Mouse (Mus musculus): ENCODE data around the gene Dph1.

The Dph1 gene

GRCm38 (mm10) chr11:75159564-75159963, 31.5 kb downstream of the Dph1 start:
- DNase-seq (ENCODE audit: low spot score in 2 of 2), result no peak

DNA sequence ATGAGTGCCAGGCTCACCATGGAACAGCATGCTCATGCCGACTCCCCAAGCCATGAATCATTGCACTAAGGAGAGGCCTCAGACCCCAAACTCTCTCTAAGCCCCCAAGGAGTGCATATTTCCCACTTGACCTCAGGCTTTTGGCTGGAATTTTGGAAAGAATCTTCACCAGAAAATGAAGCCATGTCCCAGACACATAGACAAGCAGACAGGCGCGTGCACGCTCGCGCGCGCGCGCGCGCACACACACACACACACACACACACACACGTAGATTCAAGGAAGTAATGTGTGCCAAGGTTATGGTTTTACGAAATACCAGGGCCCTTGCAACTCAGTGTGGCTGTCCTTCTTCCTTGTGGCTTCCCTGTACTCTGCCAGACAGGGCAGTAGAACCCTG, 32.6 kb downstream of the Dph1 start:
- DNase-seq (ENCODE audit: low spot score in 2 of 2), result no peak

- DNase-seq (ENCODE audit: low spot score in 2 of 2), result no peak
Observed at GRCm38 (mm10) chr11:75157901-75158300, 33.1 kb downstream of the Dph1 start.

DNA sequence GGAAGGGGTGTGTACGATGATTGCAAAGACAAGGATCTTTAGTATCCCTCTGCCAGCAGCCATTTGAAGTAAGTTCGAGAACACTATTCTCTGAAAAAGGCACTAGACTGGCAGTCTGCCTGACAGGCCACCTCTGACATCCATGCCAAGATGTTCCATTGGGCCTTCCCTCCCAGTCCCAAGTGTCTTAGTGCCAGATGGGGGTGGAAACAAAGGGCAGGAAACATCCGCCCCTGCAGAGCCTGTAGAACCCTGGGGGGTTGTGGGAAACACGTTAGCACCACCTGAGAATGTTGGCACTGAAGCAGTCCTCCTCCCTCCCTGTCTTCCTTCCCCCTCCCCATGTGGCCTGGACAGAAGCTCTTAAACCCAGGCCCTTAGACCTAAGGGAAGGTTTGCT, 34.0 kb downstream of the Dph1 start:
- no peak for DNase-seq (ENCODE audit: low spot score in 2 of 2)

DNA sequence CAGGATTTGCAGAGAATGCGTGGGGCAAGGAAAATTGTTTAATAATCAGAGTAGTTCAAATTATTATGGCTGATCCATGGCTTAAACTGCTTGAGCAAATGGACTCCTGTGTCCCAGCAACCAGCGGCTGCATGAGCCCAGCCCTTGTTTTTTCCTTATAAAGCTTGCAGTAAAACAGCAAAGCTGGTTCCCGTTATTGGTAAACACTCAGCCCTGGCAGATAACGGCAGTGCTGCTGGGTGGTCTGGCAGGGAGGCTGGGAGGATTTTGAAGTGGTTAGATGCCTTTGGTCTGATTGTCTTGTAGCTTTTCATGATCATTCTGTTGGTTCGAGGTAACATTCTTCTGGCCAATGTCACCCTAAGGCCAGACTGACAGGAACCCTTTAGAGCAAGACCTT, 34.6 kb downstream of the Dph1 start:
- no peak for DNase-seq (ENCODE audit: low spot score in 2 of 2)

DNA sequence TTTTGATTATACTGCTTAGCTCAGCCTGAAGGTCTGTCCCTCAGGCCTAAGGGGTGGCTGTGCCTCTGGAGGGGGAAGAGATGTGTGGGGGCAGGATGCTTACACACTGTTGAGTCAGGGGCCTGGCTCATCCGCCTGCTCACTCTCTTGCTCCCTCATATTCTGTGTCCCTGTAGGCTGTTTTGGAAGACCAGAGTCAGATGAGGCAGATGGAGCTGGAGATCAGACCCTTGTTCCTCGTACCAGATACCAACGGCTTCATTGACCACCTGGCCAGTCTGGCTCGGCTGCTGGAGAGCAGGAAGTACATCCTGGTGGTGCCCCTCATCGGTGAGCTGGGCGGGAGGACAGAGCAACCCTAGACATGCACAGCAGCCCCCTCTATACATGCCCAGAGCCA, 35.1 kb downstream of the Dph1 start:
- DNase-seq (ENCODE audit: low spot score in 2 of 2), result no peak

DNA sequence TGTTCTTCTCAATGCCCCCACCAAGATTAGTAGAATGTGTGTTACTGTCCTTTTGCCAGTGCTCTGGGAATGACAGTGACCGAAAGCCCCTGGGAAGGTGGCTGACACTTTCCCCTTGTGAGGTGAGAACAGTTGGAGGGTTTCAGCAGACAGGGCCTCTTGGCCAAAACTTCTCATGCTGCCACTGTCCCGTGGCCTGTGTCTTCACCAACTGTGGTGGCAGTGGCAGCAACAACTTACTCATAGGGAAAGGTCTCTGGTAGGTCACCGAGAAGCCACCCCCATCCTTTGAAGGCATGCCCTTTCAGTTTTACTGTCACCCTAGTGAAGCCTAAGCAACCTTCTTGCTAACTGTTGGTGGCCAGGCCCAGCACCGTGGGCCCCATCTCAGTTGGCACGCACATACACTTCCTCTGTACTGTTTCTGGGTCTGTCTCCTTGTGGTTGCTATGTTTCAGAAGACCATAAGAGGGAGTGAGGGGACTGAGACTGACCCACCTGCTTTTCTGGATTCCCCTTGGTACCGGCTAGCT, 36.9 kb downstream of the Dph1 start:
- DNase-seq (ENCODE audit: low spot score in 2 of 2), result no peak

GRCm38 (mm10) chr11:75152603-75153557, 38.2 kb downstream of the Dph1 start:
- DNase-seq (ENCODE audit: low spot score in 2 of 2), result no peak

DNA sequence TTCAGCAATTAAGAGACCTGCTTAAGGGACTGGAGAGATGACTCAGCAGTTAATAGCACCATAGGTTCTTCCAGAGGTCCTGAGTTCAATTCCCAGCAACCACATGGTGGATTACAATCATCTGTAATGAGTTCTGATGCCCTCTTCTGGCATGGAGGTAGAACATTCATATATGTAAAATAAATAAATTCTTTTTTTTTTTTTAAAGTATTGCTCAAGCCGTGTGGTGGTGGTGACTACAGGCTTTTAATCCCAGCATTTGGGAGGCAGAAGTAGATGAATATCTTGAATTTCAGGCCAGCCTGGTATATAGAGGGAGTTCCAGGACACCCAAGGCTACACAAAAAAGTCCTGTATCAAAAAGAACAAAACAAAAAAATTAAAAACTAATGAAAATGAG, 40.7 kb downstream of the Dph1 start:
- DNase-seq (ENCODE audit: low spot score in 2 of 2), result no peak

DNA sequence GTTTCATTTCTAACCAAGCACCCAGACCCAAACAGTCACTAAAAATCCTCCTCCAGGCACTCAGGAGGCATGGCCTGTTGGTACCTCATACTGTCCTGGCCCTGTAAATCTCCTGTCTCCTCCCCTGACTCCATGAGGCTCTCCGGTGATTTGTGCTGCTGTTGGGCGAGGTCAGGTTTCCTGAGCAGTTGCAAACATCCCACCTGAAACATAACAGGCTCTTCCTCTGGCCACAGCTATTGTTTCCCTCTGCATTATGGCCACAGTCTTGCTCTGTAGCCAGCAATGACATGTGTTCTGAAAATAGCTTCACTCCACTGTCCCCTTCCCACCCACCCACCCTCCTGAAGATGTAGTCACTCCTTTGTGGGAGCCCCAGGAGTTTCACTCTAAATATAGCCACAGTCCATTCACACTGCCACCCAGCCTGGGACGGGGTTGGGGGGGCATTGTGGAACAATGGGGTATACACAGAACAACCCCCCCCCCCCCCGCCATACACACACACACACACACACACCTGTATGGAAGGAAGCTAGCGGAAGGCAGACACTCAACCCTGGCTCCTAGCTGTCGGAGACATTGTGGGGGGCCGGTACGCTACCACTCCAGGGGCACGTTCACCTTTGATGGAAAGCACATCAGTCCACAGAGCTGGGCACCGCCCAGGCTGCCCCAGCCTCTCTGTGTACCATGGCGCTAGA, 42.6 kb downstream of the Dph1 start:
- no peak for DNase-seq (ENCODE audit: low spot score in 2 of 2)

- no peak for DNase-seq (ENCODE audit: low spot score in 2 of 2)
Observed at GRCm38 (mm10) chr11:75147846-75148168, 43.2 kb downstream of the Dph1 start.

- no peak for DNase-seq (ENCODE audit: low spot score in 2 of 2)
Observed at GRCm38 (mm10) chr11:75147106-75147845, 43.8 kb downstream of the Dph1 start.

- no peak for DNase-seq (ENCODE audit: low spot score in 2 of 2)
Observed at GRCm38 (mm10) chr11:75145841-75146240, 45.2 kb downstream of the Dph1 start.

GRCm38 (mm10) chr11:75142749-75143148, 48.3 kb downstream of the Dph1 start:
- no peak for DNase-seq (ENCODE audit: low spot score in 2 of 2)

DNA sequence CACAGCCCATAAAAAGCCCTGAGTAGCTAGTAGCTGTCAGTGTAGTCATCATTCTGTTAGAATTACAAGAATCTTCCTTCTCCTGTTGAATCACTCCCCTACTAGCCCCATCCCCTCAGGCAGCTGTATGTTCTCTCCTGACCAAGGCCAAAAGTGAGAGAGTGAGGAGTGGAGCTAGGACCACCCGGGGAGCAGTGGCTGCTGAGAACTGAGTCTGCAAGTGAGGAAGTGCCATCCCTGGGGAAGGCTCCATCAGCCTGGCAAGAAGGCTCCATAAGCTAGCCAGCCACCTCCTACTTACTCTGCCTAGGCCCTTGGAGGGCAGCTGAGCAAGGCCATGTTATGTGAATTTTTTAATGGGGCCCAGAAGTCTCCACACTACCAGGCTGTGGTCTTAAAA, 49.1 kb downstream of the Dph1 start:
- no peak for DNase-seq (ENCODE audit: low spot score in 2 of 2)

- no peak for DNase-seq (ENCODE audit: low spot score in 2 of 2)
Observed at GRCm38 (mm10) chr11:75141038-75141437, 50.0 kb downstream of the Dph1 start.

DNA sequence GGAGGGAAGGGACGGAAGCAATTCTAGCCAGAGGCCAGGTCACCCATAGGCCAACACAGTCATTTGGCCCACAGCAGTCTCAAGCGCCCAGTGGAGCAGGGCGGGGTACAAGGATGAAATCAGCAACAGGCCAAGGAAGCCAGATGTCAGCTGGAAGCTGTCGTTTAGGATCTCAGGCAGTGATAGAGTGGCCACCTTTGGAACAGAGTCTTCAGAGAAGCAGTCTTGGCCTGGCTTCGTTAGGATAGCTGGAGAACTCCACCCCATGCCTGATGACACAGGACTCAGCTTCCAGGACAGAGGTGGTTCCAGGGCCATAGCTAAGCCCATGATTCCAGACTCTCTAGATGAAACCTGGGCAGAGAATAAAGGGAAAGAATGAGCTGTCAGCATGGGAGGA, 50.6 kb downstream of the Dph1 start:
- DNase-seq (ENCODE audit: low spot score in 2 of 2), result no peak

DNA sequence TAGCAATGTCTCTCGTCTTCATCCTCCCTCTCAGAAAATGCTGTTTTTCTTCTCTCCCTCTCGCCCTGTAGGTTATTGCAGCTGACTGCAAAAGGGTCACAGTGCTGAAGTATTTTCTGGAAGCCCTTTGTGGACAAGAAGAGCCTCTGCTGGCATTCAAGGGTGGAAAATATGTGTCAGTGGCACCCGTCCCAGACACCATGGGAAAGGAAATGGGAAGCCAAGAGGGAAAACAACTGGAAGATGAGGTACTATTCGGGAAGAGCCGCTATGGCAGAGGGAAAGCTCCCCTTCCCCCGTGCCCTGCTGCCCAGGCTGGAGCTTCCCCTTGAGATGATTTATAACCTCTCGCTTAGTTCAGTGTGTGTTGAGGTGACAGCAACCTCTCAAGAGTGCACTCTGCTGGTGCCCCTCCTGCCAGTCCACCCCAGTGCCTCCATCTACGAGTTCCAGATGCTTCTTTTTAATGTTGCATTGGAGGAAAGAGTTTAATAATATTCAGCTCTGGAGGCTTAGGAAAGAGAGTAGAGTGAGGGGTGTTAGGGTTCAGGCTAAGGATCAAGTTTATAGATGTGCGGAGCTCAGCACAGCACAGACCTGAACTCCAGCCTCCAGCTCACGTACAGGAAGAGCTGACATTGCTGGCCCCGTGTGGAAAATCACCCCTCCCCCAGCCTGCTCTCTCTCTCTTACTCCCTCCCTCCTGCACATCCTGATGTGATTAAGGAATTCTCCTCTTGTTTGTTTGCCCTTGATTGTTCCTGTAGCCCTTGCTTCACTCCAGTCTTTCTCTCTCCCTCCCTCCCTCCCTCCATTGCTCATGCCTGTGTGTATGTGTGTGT, 51.7 kb downstream of the Dph1 start:
- no peak for DNase-seq (ENCODE audit: low spot score in 2 of 2)

GRCm38 (mm10) chr11:75136666-75137398, 54.2 kb downstream of the Dph1 start:
- no peak for DNase-seq (ENCODE audit: low spot score in 2 of 2)

- no peak for DNase-seq (ENCODE audit: low spot score in 2 of 2)
Observed at GRCm38 (mm10) chr11:75135358-75135757, 55.7 kb downstream of the Dph1 start.

All from frontal cortex, postnatal 36 days (tissue).